Mouse (Mus musculus) cortical plate, adult 2 months (tissue): ENCODE data around the gene Gm11273.
"Not testable (repeated sequence)": the region's sequence is repeated elsewhere in the genome, so short reads cannot be mapped to it uniquely, and the experiment has no call there.

Experiments
- CTCF ChIP-seq: fragments of 200-500 bp; IDR thresholded peaks from 2 replicates; pipeline ENCODE4 v1.5.1; 2011; ENCODE audit warnings: mild to moderate bottlenecking, control low read depth, low read length; ENCODE audit not compliant: insufficient read depth; ENCODE audit errors: extremely low read depth
- POLR2A ChIP-seq: fragments of 200-500 bp; IDR thresholded peaks from 2 replicates; pipeline ENCODE4 v1.6.1; 2011; ENCODE audit warnings: mild to moderate bottlenecking, low read length, control low read depth; ENCODE audit not compliant: insufficient read depth; ENCODE audit errors: extremely low read depth

DNA sequence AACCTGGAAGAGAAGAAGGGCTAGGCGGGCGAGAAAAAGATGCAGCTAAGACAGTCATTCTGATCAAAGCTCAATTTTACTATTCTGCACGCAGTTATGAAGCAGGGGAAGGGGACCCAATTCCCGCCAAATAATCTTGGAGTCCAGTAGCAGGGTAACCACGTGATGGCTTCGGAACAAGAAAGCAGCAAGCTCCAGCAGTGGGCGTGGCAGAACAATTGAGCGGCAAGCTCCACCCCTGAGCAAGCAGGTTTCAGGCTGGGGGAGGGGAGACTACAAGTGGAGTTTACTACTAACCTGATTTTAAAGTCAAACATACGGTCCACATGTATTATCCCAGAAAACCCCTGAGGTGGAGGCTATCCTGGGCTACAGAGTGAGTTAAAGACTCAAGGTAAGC is 38.7 kb downstream of the Gm11273 start:
- TF ChIP-seq CTCF, POLR2A: not testable (repeated sequence)
